Mouse (Mus musculus) gastrocnemius, postnatal 10 days (tissue): Measurements from ENCODE around the gene Hist1h2ah. TPM values are rescaled to one million over a fixed set of nuclear protein-coding genes. Genes with fewer than 3 reads are reported as not detected.

Source experiments
- microRNA-seq, 2 experiments: library from miRNA; unstranded; fragments of <30 nt; microRNA quantifications; one replicate each; pipeline ENCODE4 v1.2.0; 2021
- total RNA-seq, 2 experiments: library from RNA; stranded (reverse); gene quantifications; 2 replicates each; pipeline ENCODE4 v1.2.3; 2021

The Hist1h2ah gene
- total RNA-seq, 2 experiments from 2014 or later, result 171 to 199 TPM

Small RNAs within 50 kb of the gene (microRNA-seq; reads per million reads assigned to microRNA genes)
- gene Gm26300 (0 reads per million in 2 experiments), gene Gm44390 (0 reads per million in 2 experiments), gene Gm44486 (0 reads per million in 2 experiments)

Other genes with a start within 250 kb of the Hist1h2ah start
- gene Hist1h2an, start 248.3 kb downstream of the Hist1h2ah start, total RNA-seq, result 10 to 100 TPM; 37.8 to 38.8 TPM
- 10 to 100 TPM; 78.8 to 79.4 TPM for gene Hist1h2bp, start 248.1 kb downstream of the Hist1h2ah start, total RNA-seq
- gene Hist1h2bq, start 225.4 kb downstream of the Hist1h2ah start, total RNA-seq, result 100 to 1,000 TPM; 140 to 150 TPM
- gene Hist1h2ao, start 225.1 kb downstream of the Hist1h2ah start, total RNA-seq, result 100 to 1,000 TPM; 240 to 250 TPM
- gene Hist1h4m, start 223.8 kb downstream of the Hist1h2ah start, total RNA-seq, result 100 to 1,000 TPM; 345 to 353 TPM
- 10 to 100 TPM; 17.9 to 46.6 TPM for gene Hist1h4n, start 203.4 kb downstream of the Hist1h2ah start, total RNA-seq
- 100 to 1,000 TPM in 1 of 2 experiments, 10 to 100 TPM in 1; 86.5 to 153 TPM for gene Hist1h2ap, start 202.1 kb downstream of the Hist1h2ah start, total RNA-seq
- gene Hist1h2br, start 201.8 kb downstream of the Hist1h2ah start, total RNA-seq, result 100 to 1,000 TPM; 139 to 146 TPM
- 1 to 10 TPM in 1 of 2 experiments, under 1 TPM in 1; 0.73 to 1.2 TPM for gene Zfp184, start 90.5 kb downstream of the Hist1h2ah start, total RNA-seq
- gene Pom121l2, start 54.4 kb downstream of the Hist1h2ah start, total RNA-seq, result not detected
- gene Prss16, start 25.8 kb downstream of the Hist1h2ah start, total RNA-seq, result not detected
- 100 to 1,000 TPM; 209 to 249 TPM for gene Hist1h2bk, start 302 bp upstream of the Hist1h2ah start, total RNA-seq
- 10 to 100 TPM; 77.9 to 89.2 TPM for gene Hist1h4i, start 5.8 kb upstream of the Hist1h2ah start, total RNA-seq
- 100 to 1,000 TPM; 133 to 135 TPM for gene Hist1h2ag, start 7.4 kb upstream of the Hist1h2ah start, total RNA-seq
- 100 to 1,000 TPM; 117 to 122 TPM for gene Hist1h2bj, start 7.6 kb upstream of the Hist1h2ah start, total RNA-seq
- not detected for gene Vmn1r188, start 48.9 kb upstream of the Hist1h2ah start, total RNA-seq
- gene Vmn1r189, start 70.3 kb upstream of the Hist1h2ah start, total RNA-seq, result not detected
- gene Vmn1r191, start 148.4 kb upstream of the Hist1h2ah start, total RNA-seq, result not detected
- gene Vmn1r192, start 155.6 kb upstream of the Hist1h2ah start, total RNA-seq, result not detected
- not detected for gene Vmn1r193, start 187.6 kb upstream of the Hist1h2ah start, total RNA-seq
- not detected for gene Vmn1r194, start 208.6 kb upstream of the Hist1h2ah start, total RNA-seq
- not detected for gene Vmn1r195, start 235.0 kb upstream of the Hist1h2ah start, total RNA-seq